Mouse (Mus musculus) liver, embryonic 13.5 days (tissue): ENCODE results near the gene Lhfpl4. TPM values are rescaled to one million over a fixed set of nuclear protein-coding genes. Genes with fewer than 3 reads are reported as not detected.
A peak's percentile ranks its signal among the peaks of the same experiment; 100 is the strongest.

Experiments
- ATAC-seq: fragments of 200-750 bp; cut with Nextera tagmentation; 2 replicates; pipeline ENCODE4 v1.8.0; 2017; ENCODE audit warnings: low read depth, mild to moderate bottlenecking, moderate number of reproducible peaks, moderate library complexity
- DNase-seq: peaks from one replicate; pipeline ENCODE4 v3.0.0; 2022
- H3K27ac ChIP-seq: fragments of 300-500 bp; sonication (generic); 2 replicates; pipeline ENCODE4 v1.5.1; 2015; ENCODE audit warnings: moderate library complexity, mild to moderate bottlenecking, inconsistent platforms
- H3K27me3 ChIP-seq: fragments of 300-500 bp; sonication (generic); 2 replicates; pipeline ENCODE4 v1.6.1; 2015; ENCODE audit warnings: mild to moderate bottlenecking, inconsistent platforms
- H3K36me3 ChIP-seq: fragments of 300-500 bp; sonication (generic); 2 replicates; pipeline ENCODE4 v1.6.1; 2015; ENCODE audit warnings: mild to moderate bottlenecking, inconsistent platforms
- H3K4me1 ChIP-seq: fragments of 300-500 bp; sonication (generic); replicated peaks from 2 replicates; pipeline ENCODE4 v1.6.1; 2015; ENCODE audit warnings: inconsistent platforms
- H3K4me2 ChIP-seq: fragments of 300-500 bp; sonication (generic); 2 replicates; pipeline ENCODE4 v1.6.1; 2015; ENCODE audit warnings: inconsistent platforms, mild to moderate bottlenecking, moderate library complexity
- H3K4me3 ChIP-seq: fragments of 300-500 bp; sonication (generic); replicated peaks from 2 replicates; pipeline ENCODE4 v1.5.1; 2015; ENCODE audit warnings: mild to moderate bottlenecking, inconsistent platforms
- H3K9ac ChIP-seq: fragments of 300-500 bp; sonication (generic); 2 replicates; pipeline ENCODE4 v1.6.1; 2015; ENCODE audit warnings: mild to moderate bottlenecking, inconsistent platforms
- H3K9me3 ChIP-seq: fragments of 300-500 bp; sonication (generic); replicated peaks from 2 replicates; pipeline ENCODE4 v1.6.1; 2016; ENCODE audit warnings: inconsistent platforms
- WGBS: fragments of 180-500 bp; shearing (Covaris S2); methylation state at CpG from one replicate; pipeline ENCODE4 v1.1.7; 2015; ENCODE audit not compliant: insufficient replicate concordance; 5-methylcytosine and 5-hydroxymethylcytosine counted together
- polyA plus RNA-seq: library from polyadenylated mRNA; unstranded; fragments of >200 nt; fragmentation: Nextera tagmentation; extraction: Ambion mirVana; gene quantifications from 2 replicates; pipeline ENCODE4 v1.2.1, GENCODE M21; 2015

The Lhfpl4 gene
- polyA plus RNA-seq, 1 experiment from 2014 or later = 0.30 TPM

DNA sequence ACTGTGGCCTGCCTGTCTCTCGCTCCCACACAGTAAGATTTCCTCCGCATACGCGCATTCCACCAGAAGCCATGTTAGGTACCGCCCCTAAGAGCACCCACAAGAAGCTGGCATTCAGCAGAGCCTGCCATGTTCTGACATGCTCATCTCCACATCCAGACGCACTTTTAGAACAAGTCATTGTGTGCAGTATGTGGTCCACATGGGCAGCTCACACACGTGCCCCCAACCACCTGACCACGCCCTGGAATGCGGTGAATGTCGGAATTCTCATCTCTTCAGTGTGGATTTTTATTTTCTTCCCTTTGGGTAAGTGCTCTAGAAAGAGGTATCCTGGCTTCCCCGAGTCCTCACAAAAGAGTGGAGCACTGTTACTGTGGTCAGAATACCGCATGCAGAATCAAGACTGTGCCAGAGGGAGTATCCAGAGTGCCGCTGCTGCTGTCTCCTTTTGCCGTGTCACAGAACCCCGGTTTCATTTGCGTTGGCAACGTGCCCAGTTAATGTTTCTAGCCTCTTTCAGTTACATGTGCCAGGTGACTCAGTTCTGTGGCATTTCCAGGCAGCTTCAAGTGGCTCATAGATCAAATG, 28.4 kb downstream of the Lhfpl4 start:
- H3K4me2 ChIP-seq = no peak overlapping the region
- no peak overlapping the region for H3K27ac ChIP-seq
- no peaks in the 10 kb centered on the region for H3K4me1 ChIP-seq
- no peaks in the 10 kb centered on the region for H3K27me3 ChIP-seq
- H3K4me3 ChIP-seq = no peak overlapping the region
- H3K9me3 ChIP-seq = no peaks in the 10 kb centered on the region
- H3K36me3 ChIP-seq = 0 out of 2 replicates have a peak, but pooled peaks cover 3% of the 10 kb centered on the region
- no peak for DNase-seq
- WGBS = 72% methylated on average over 17 of the region's 17 CpGs
- no peak overlapping the region for H3K9ac ChIP-seq
- no peak for ATAC-seq

DNA sequence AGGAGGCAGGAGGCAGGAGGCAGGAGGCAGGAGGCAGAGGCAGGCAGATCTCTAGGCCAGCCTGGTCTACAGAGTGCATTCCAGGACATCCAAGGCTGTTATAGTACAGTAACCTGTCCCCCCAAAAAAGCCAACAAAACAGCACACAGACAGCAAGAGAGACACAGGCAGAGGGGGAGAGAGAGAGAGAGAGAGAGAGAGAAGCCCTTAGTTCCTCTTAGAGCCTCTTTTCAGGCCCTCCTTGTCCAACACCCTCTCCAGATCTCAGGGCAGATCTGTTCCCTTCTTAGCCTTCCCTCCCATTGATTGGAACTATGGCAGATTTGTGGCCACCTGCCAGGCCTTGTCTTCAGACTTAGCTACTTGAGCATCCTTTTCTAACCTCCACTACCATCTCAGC, 31.7 kb downstream of the Lhfpl4 start:
- DNase-seq (no peak), ATAC-seq (no peak)
- no peak overlapping the region for H3K4me3 ChIP-seq
- no peak overlapping the region for H3K27ac ChIP-seq
- peaks cover 7% of the 10 kb centered on the region; the same call in 1 of the 2 replicates for H3K36me3 ChIP-seq
- H3K4me2 ChIP-seq = no peak overlapping the region
- H3K9ac ChIP-seq = no peak overlapping the region
- no peaks in the 10 kb centered on the region for H3K9me3 ChIP-seq
- no peaks in the 10 kb centered on the region for H3K27me3 ChIP-seq
- no peaks in the 10 kb centered on the region for H3K4me1 ChIP-seq

DNA sequence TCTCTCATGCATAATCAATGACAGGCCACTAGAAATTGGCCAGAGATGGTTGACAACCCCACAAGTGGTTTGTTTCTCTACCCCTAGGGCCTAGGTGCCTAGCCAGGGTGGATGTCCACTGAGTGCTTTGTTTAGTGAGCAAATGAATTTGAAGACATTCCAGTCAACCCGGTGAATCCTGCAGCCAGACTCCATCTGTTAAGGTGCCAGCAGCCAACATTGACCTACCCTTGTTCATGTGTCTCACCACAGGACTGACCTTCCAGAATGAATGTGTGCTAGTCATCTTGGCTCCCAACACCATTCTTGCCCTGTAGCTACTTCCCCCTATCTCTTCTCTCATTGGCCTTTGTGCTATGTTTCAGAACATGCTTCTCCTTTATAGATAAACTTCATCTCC, 33.2 kb downstream of the Lhfpl4 start:
- H3K36me3 ChIP-seq = peaks cover 17% of the 10 kb centered on the region
- no peak overlapping the region for H3K4me2 ChIP-seq
- ATAC-seq = no peak
- H3K9ac ChIP-seq = no peak overlapping the region
- no peak overlapping the region for H3K27ac ChIP-seq
- WGBS = 77% methylated on average over 1 of the region's 1 CpGs
- no peaks in the 10 kb centered on the region for H3K27me3 ChIP-seq
- no peaks in the 10 kb centered on the region for H3K9me3 ChIP-seq
- H3K4me1 ChIP-seq = no peaks in the 10 kb centered on the region
- H3K4me3 ChIP-seq = no peak overlapping the region
- DNase-seq = no peak

DNA sequence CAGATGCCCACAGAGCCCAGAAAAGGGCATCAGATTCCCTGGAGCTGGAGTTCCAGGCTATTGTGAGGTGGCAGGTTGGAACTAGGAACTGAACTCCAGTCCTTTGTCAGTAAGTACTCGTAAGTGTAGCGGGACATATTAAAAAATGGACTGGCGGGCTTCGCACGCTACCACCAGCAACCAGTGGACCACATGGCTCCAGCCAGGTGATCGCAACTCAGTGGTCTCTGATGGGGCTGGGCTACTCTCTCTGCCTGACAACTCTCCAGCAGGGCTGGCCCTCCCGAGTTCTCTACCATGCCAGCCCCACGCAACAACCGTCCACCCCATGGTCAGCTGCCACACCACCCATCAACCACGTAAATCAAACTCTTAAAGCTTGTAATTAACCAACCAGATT, 35.1 kb downstream of the Lhfpl4 start:
- DNase-seq (no peak), ATAC-seq (no peak)
- H3K4me1 ChIP-seq = peaks cover under 1% of the 10 kb centered on the region
- no peak overlapping the region for H3K4me2 ChIP-seq
- no peak overlapping the region for H3K9ac ChIP-seq
- no peaks in the 10 kb centered on the region for H3K27me3 ChIP-seq
- H3K9me3 ChIP-seq = no peaks in the 10 kb centered on the region
- H3K36me3 ChIP-seq = peaks cover 28% of the 10 kb centered on the region
- no peak overlapping the region for H3K4me3 ChIP-seq
- no peak overlapping the region for H3K27ac ChIP-seq
- WGBS = 90% methylated on average over 10 of the region's 10 CpGs

DNA sequence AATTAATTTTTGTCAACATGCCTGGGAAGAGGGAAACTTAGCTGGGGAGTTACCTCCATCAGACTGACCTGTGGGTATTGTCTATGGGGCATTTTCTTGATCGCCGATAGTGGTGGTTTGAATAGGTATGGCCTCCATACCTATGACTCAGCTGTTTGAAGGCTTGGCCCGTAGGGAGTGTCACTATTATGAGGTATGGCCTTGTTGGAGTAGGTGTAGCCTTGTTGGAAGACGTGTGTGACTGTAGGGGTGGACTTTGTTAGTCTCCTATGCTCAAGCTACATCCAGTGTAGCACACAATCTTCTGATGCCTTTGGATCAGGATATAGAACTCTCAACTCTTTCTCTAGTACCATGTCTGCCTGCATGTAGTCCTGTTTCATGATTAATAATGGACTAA, 39.1 kb downstream of the Lhfpl4 start:
- H3K27ac ChIP-seq = no peak overlapping the region
- H3K4me3 ChIP-seq = no peak overlapping the region
- ATAC-seq (no peak), DNase-seq (no peak)
- peaks cover 12% of the 10 kb centered on the region for H3K4me1 ChIP-seq
- peaks cover 63% of the 10 kb centered on the region for H3K36me3 ChIP-seq
- no peaks in the 10 kb centered on the region for H3K9me3 ChIP-seq
- H3K9ac ChIP-seq = no peak overlapping the region
- no peaks in the 10 kb centered on the region for H3K27me3 ChIP-seq
- no peak overlapping the region for H3K4me2 ChIP-seq
- WGBS = 81% methylated on average over 4 of the region's 4 CpGs

DNA sequence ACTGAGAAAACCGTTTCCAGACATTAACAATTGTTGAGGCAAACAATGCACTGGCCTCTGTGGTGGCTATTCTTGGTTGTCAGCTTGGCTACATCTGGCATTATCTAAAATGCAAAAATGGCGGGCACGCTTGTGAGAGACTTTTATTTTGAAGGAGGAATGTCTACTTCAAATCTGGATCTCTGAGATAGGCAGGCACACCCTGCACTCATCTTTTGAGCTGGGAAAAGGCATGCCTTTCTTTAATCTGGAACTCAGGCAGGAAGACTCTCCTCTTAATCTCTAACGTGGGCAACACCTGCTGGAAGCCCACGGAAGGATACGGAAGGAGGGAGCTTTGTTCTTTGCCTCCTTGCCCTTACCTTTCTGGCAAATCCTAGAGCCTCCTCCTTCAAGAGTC, 40.3 kb downstream of the Lhfpl4 start:
- Histone ChIP-seq H3K4me2 (no peak overlapping the region), H3K9me3 (no peaks in the 10 kb centered on the region), H3K27ac (no peak overlapping the region), H3K36me3 (peaks cover 71% of the 10 kb centered on the region), H3K4me1 (peaks cover 12% of the 10 kb centered on the region), H3K4me3 (no peak overlapping the region), H3K27me3 (no peaks in the 10 kb centered on the region), H3K9ac (no peak overlapping the region)
- ATAC-seq (no peak), DNase-seq (no peak)
- WGBS = 57% methylated on average over 6 of the region's 6 CpGs

DNA sequence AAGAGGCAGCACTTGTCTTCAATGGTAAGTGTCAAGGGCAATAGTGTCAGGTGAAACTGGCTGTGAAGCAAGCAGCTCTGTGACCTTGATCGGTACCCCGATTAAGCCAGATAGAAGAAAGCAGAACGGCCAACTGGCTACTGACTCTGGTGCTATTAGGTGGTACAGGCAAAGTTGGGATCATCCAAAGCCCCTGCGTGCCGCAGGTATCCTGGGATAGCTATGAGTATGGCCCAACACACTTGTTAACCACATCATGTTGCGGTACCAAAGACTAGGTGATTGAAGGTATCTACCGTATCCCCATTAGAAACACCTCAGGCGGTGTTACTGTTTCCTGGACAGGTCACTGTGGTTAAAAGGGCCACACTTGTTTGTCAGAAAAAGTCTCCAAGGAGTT, 41.1 kb downstream of the Lhfpl4 start:
- Histone ChIP-seq H3K4me3 (no peak overlapping the region), H3K9ac (no peak overlapping the region), H3K4me2 (no peak overlapping the region), H3K9me3 (no peaks in the 10 kb centered on the region), H3K36me3 (peaks cover 79% of the 10 kb centered on the region), H3K4me1 (peaks cover 12% of the 10 kb centered on the region), H3K27me3 (no peaks in the 10 kb centered on the region), H3K27ac (no peak overlapping the region)
- DNase-seq (no peak), ATAC-seq (no peak)
- 95% methylated on average over 8 of the region's 8 CpGs for WGBS

DNA sequence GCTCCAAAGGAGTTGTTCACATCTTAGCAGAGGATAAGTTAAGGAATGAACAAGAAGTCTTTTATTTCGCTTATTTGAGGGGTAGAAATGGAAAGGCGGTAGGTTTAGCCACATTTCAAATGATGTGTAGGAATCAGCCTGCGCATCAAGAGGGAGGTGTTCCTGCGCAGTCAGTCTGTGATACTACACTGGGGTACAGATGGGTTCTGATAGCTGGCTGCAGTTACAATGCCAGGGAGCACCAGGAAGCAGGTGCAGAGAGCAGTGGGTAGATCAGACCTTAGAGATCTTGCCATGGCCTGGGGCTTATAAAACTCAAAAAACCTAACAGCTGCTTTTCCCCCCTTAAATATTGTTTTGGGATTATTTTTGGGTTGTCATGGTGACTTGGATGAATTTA, 49.9 kb downstream of the Lhfpl4 start:
- Histone ChIP-seq H3K4me1 (0 out of 2 replicates have a peak, but pooled peaks cover 4% of the 10 kb centered on the region), H3K36me3 (peaks cover 84% of the 10 kb centered on the region), H3K4me2 (no peak overlapping the region), H3K27ac (no peak overlapping the region), H3K9me3 (no peaks in the 10 kb centered on the region), H3K9ac (no peak overlapping the region), H3K27me3 (no peaks in the 10 kb centered on the region), H3K4me3 (no peak overlapping the region)
- no peak for ATAC-seq
- WGBS = 85% methylated on average over 4 of the region's 4 CpGs
- no peak for DNase-seq

DNA sequence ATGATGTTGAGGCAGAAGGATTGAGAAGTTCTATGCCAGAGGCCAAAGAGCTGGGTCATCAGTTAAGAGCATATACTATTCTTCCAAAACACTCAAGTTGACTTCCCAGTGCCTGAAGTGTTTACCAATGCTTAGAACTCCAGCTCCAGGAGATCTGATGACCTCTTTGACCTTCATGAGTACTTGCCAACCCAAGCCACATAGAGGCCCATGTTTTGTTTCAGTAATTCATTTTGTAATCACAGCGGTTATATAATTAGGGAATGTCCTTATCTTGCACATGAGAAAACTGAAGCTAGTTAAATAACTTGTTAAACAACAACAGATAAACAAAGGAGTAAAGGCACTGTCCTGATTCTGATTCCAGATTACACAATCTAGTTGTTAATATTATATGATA, 50.4 kb downstream of the Lhfpl4 start:
- Histone ChIP-seq H3K27ac (no peak overlapping the region), H3K9me3 (no peaks in the 10 kb centered on the region), H3K4me1 (0 out of 2 replicates have a peak, but pooled peaks cover 4% of the 10 kb centered on the region), H3K27me3 (no peaks in the 10 kb centered on the region), H3K9ac (no peak overlapping the region), H3K36me3 (peaks cover 81% of the 10 kb centered on the region), H3K4me3 (no peak overlapping the region), H3K4me2 (no peak overlapping the region)
- 90% methylated on average over 1 of the region's 1 CpGs for WGBS
- DNase-seq = no peak
- ATAC-seq = no peak

DNA sequence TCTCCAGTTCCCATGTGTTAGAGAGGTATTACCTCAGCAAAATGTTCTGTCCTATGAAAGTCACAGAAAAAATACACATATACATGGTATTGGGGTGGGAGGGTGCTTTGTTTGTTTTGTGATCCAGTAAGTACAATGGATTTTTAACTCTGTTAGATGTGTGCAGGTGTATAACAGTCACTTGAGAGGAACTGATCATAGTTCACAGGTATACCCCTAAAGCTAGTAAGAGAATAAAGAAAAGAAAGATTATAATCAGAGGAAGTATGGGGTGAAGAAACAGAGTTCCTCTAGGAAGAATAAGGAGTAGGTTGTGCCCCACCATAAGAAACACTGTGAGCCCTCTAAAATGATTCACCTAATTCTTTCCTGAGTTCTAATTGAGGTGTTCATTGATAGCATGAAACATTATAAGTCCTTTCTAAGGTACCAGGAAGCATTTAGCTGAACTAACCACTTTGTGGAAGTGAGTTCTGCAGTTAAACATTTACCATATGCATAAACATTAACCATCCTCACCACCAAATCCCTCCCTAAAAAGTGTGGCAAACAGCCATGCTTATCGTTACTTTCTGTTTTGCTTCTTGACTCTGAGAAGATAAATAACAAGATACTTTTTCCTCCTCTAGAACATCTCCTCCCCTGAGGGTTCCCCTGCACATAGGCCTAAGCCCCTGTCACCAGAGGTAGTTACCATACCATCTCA, 53.6 kb downstream of the Lhfpl4 start:
- H3K27me3 ChIP-seq = no peaks in the 10 kb centered on the region
- H3K9ac ChIP-seq = no peak overlapping the region
- H3K27ac ChIP-seq = no peak overlapping the region
- peaks cover 74% of the 10 kb centered on the region for H3K36me3 ChIP-seq
- peak overlapping the region; percentile 35 for H3K4me2 ChIP-seq
- 0 out of 2 replicates have a peak, but pooled peaks cover 4% of the 10 kb centered on the region for H3K4me1 ChIP-seq
- DNase-seq = no peak
- 0 out of 2 replicates have a peak, but pooled peaks have one; percentile 15 for ATAC-seq
- H3K4me3 ChIP-seq = no peak overlapping the region
- WGBS = 80% methylated on average over 1 of the region's 1 CpGs
- H3K9me3 ChIP-seq = no peaks in the 10 kb centered on the region

DNA sequence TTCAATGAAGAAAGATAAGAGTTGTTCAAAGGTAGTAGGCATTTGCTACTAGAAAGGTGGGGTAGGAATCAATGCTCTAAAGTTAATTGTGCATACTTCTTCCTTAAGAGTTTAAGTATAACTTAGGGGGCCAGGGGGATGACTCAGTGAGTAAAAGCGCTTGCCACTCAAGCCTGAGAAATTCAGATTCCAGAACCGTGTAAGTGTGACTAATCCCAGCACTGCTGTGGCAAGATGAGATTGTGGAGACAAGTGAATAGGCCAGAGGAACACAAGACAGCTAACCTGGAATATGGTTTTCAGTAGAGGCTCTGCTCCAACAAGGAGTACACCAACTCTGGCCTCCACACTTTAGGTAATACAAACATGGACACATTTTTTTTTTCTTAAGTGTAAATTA, 61.8 kb downstream of the Lhfpl4 start:
- Histone ChIP-seq H3K9ac (no peak overlapping the region), H3K36me3 (peaks cover 53% of the 10 kb centered on the region), H3K27ac (no peak overlapping the region), H3K9me3 (no peaks in the 10 kb centered on the region), H3K4me2 (no peak overlapping the region), H3K4me1 (no peaks in the 10 kb centered on the region), H3K27me3 (no peaks in the 10 kb centered on the region), H3K4me3 (no peak overlapping the region)
- ATAC-seq = no peak
- no peak for DNase-seq
- 77% methylated on average over 2 of the region's 2 CpGs for whole genome bisulfite sequencing

DNA sequence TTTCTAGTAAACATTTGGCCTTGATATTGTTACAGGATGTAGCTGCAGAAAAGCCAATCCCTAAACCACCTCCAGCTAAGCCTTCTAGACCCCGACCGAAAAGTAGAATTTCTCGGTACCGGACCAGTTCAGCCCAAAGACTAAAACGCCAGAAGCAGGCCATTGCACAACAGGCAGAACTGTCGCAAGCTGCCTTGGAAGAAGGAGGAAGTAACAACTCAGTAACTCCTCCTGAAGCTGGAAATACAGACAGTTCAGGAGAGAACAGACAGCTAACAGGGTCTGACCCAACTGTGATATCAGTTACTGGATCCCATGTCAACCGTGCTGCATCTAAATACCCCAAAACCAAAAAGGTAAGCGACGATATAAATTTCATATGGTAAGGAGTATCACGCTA, 74.4 kb downstream of the Lhfpl4 start:
- DNase-seq (no peak), ATAC-seq (no peak)
- no peak overlapping the region for H3K4me2 ChIP-seq
- no peaks in the 10 kb centered on the region for H3K9me3 ChIP-seq
- peaks cover 80% of the 10 kb centered on the region for H3K36me3 ChIP-seq
- H3K4me3 ChIP-seq = no peak overlapping the region
- 83% methylated on average over 10 of the region's 10 CpGs for WGBS
- H3K27ac ChIP-seq = no peak overlapping the region
- H3K4me1 ChIP-seq = no peaks in the 10 kb centered on the region
- H3K27me3 ChIP-seq = no peaks in the 10 kb centered on the region
- H3K9ac ChIP-seq = no peak overlapping the region
